Mouse (Mus musculus) heart, embryonic 14.5 days (tissue): ENCODE data around the gene Fbxo2. TPM values are rescaled to one million over a fixed set of nuclear protein-coding genes. Genes with fewer than 3 reads are reported as not detected.

Experiments
- ATAC-seq: fragments of 200-750 bp; cut with Nextera tagmentation; 2 replicates; pipeline ENCODE4 v1.8.0; 2017; ENCODE audit warnings: low read depth, moderate TSS enrichment; ENCODE audit not compliant: insufficient number of reproducible peaks, insufficient read depth, low FRiP score
- H3K27ac ChIP-seq, 2 experiments: fragments of 200-500 bp in 1 of 2; fragments of 300-500 bp in 1 of 2; sonication (generic) in 1 of 2; replicated peaks in 1 of 2; 2 replicates each; pipeline ENCODE4 v1.5.1; 2012 to 2014; ENCODE audit warnings: low read depth in 2 of 2, low read length in 2 of 2, control low read depth in 1 of 2, mild to moderate bottlenecking in 1 of 2, mixed read lengths in 1 of 2; ENCODE audit not compliant: control insufficient read depth in 1 of 2, insufficient read depth in 1 of 2
- H3K27me3 ChIP-seq: fragments of 300-500 bp; sonication (generic); 2 replicates; pipeline ENCODE4 v1.6.1; 2014; ENCODE audit warnings: mild to moderate bottlenecking, low read length, control low read depth; ENCODE audit not compliant: control insufficient read depth, insufficient read depth
- H3K36me3 ChIP-seq: fragments of 300-500 bp; sonication (generic); 2 replicates; pipeline ENCODE4 v1.6.1; 2014; ENCODE audit warnings: mild to moderate bottlenecking, control low read depth, low read length, mixed read lengths; ENCODE audit not compliant: control insufficient read depth, insufficient read depth
- H3K4me1 ChIP-seq, 2 experiments: fragments of 200-500 bp in 1 of 2; fragments of 300-500 bp in 1 of 2; sonication (generic) in 1 of 2; 2 replicates each; pipeline ENCODE4 v1.6.1; 2012 to 2014; ENCODE audit warnings: low read length in 2 of 2, control low read depth in 1 of 2, mixed read lengths in 1 of 2; ENCODE audit not compliant: control insufficient read depth in 2 of 2, insufficient read depth in 2 of 2
- H3K4me2 ChIP-seq: fragments of 300-500 bp; sonication (generic); 2 replicates; pipeline ENCODE4 v1.6.1; 2014; ENCODE audit warnings: mild to moderate bottlenecking, low read length
- H3K4me3 ChIP-seq, 2 experiments: fragments of 200-500 bp in 1 of 2; fragments of 300-500 bp in 1 of 2; sonication (generic) in 1 of 2; 2 replicates each; pipeline ENCODE4 v1.5.1; 2012 to 2014; ENCODE audit warnings: low read length in 2 of 2, mild to moderate bottlenecking in 2 of 2, control low read depth in 1 of 2, low read depth in 1 of 2, moderate library complexity in 1 of 2; ENCODE audit not compliant: control insufficient read depth in 1 of 2, insufficient read depth in 1 of 2
- H3K9ac ChIP-seq: fragments of 300-500 bp; sonication (generic); 2 replicates; pipeline ENCODE4 v1.6.1; 2014; ENCODE audit warnings: mild to moderate bottlenecking, low read length
- H3K9me3 ChIP-seq: fragments of 300-500 bp; sonication (generic); 2 replicates; pipeline ENCODE4 v1.6.1; 2016; ENCODE audit warnings: low read length, control low read depth; ENCODE audit not compliant: control insufficient read depth
- WGBS: fragments of 180-500 bp; shearing (Covaris S2); extraction: QIAGEN DNeasy Blood & Tissue Kit; methylation state at CpG from one replicate; pipeline ENCODE4 v1.1.7; 2014; 5-methylcytosine and 5-hydroxymethylcytosine counted together
- polyA plus RNA-seq: library from polyadenylated mRNA; unstranded; fragments of >200 nt; fragmentation: Nextera tagmentation; extraction: Ambion mirVana; gene quantifications from 2 replicates; pipeline ENCODE4 v1.2.1, GENCODE M21; 2014

The Fbxo2 gene
- polyA plus RNA-seq, 1 experiment from 2014 or later = not detected

DNA sequence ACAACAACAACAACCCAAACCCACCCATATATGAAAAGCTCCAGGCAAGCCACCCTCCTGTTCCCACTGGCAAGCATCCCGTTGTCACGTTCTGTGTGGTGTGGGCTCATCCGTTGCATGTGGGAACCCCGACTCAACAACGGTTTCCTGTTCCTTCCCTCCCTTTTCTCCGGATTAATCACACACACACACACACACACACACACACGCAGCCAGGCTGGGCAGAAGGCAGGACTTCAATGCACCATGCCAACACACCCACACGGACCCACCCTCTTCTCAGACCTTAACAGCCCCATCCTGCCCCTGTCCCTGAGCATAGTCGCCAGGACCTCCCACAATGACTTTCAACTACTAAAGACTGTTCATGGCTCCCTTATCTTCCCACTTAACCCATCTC, 39.9 kb upstream of the Fbxo2 start:
- Histone ChIP-seq H3K36me3 (no peaks in the 10 kb centered on the region), H3K27me3 (no peaks in the 10 kb centered on the region; the same call in 1 of the 2 replicates), H3K27ac (no peak overlapping the region), H3K9me3 (peaks cover 5% of the 10 kb centered on the region; the same call in 1 of the 2 replicates), H3K9ac (no peak overlapping the region), H3K4me1 (no peaks in the 10 kb centered on the region), H3K4me3 (no peak overlapping the region), H3K4me2 (no peak overlapping the region)
- WGBS = 70% methylated on average over 9 of the region's 9 CpGs
- no peak for ATAC-seq

DNA sequence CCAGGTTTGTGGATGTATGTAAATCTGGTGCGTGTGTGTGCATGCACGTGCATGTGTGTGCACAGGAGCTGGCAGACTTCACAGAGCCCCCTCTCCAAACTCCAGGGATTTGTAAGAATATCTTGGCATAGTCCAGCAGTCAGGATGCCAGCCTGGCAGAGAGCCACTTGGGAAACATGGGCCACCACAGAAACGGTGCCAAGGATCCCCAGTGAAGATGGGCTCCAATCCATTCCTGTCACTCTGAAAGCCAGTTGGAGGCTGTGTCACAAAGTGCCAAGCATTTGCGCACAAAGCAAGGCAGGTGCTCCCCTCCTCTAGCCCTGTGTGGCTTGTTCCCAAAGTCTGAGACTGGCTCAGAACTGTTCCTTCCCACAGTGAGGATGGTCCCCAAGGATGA, 39.1 kb upstream of the Fbxo2 start:
- 75% methylated on average over 4 of the region's 4 CpGs for WGBS
- peaks cover 5% of the 10 kb centered on the region; the same call in 1 of the 2 replicates for H3K9me3 ChIP-seq
- no peak overlapping the region for H3K9ac ChIP-seq
- no peaks in the 10 kb centered on the region for H3K36me3 ChIP-seq
- H3K4me3 ChIP-seq = no peak overlapping the region
- H3K27ac ChIP-seq = no peak overlapping the region
- H3K4me2 ChIP-seq = no peak overlapping the region
- no peaks in the 10 kb centered on the region; the same call in 1 of the 2 replicates for H3K27me3 ChIP-seq
- ATAC-seq = no peak
- H3K4me1 ChIP-seq = no peaks in the 10 kb centered on the region

DNA sequence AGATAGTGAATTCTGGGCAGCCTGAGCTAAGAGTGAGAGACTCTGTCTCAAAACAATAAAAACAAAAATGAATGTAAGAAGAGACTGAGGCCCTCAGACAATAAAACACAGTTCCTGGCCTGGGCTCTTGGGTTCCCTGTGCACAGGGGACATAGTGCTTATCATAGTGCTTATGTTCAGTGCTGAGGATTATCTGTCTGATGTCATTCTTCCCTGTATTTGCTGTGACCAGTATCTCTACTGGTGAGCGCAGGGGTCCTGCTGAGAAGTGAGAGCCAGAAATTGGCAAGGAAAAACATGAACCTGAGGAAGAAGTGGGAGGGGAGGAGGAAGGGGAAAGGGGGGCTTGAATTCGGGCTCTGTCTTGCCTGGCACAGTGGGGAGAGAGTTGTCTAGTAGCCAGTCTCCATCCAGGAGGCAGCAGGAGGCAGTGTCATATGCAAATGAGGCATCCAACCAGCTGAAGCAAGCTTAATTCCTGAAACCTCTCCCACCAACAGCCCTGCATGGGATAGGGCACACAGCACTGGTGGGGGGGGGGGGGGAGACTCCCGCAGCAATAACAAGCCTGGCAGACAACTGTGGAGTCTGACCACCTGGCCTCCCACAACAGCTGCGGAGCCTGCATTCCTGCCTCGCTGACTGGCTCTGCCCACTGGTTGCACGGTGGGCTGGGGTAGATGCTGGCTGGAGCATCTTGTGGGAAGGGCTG, 38.3 kb upstream of the Fbxo2 start:
- Histone ChIP-seq H3K9me3 (peaks cover 2% of the 10 kb centered on the region; the same call in 1 of the 2 replicates), H3K36me3 (no peaks in the 10 kb centered on the region), H3K27me3 (no peaks in the 10 kb centered on the region; the same call in 1 of the 2 replicates), H3K4me1 (no peaks in the 10 kb centered on the region), H3K4me3 (no peak overlapping the region), H3K9ac (no peak overlapping the region), H3K4me2 (no peak overlapping the region), H3K27ac (no peak overlapping the region)
- WGBS = 14% methylated on average over 6 of the region's 6 CpGs
- ATAC-seq = no peak

DNA sequence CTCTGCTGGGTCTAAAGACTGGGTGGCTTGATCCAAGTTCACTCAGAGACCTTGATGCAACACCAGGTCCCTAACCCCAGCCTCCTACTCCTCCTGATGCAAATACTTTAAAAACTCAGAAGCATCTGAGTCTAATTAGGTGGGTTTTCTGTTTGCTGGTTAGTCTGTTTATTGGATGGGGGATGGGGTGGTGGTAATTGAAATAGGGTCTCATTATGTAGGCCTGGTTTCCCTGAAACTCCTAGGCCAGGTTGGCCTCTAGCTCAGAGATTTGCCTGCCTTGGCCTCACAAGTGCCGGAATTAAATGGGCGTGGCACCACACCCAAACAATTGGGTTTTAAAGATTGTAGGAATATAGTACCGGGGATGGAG, 37.7 kb upstream of the Fbxo2 start:
- no peak for ATAC-seq

DNA sequence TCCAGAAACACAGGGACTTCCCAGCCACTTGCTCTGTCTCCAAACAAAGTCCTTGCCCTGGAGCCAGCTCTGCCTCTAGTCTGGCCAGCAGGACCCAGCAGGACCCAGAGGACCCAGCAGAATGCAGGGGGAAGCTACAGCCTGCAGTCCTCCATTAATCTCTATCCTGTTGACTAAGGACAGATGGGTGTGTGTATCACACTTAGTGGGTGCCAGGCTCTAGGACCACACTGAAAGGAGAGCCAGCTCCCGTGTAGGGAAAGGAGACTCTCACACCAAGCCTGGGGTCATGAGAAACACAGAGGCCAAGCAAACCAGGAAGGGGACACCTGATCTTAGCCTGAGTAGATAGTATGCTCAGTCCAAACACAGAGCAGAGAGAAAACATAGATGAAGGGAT, 32.2 kb upstream of the Fbxo2 start:
- no peaks in the 10 kb centered on the region for H3K36me3 ChIP-seq
- no peak overlapping the region for H3K9ac ChIP-seq
- no peak overlapping the region for H3K4me3 ChIP-seq
- no peaks in the 10 kb centered on the region for H3K9me3 ChIP-seq
- H3K4me1 ChIP-seq = no peaks in the 10 kb centered on the region; a peak in 2 of 4 replicates
- WGBS = 50% methylated on average over 1 of the region's 1 CpGs
- peaks cover 53% of the 10 kb centered on the region for H3K27me3 ChIP-seq
- no peak overlapping the region for H3K4me2 ChIP-seq
- H3K27ac ChIP-seq = no peak overlapping the region
- ATAC-seq = no peak

More for the DNA sequence above, 37.7 kb upstream of the Fbxo2 start:
- Histone ChIP-seq H3K9ac (no peak overlapping the region), H3K27ac (no peak overlapping the region), H3K9me3 (no peaks in the 10 kb centered on the region), H3K4me1 (no peaks in the 10 kb centered on the region), H3K27me3 (peaks cover 2% of the 10 kb centered on the region), H3K4me2 (no peak overlapping the region), H3K36me3 (no peaks in the 10 kb centered on the region), H3K4me3 (no peak overlapping the region)
- 80% methylated on average over 3 of the region's 3 CpGs for WGBS

DNA sequence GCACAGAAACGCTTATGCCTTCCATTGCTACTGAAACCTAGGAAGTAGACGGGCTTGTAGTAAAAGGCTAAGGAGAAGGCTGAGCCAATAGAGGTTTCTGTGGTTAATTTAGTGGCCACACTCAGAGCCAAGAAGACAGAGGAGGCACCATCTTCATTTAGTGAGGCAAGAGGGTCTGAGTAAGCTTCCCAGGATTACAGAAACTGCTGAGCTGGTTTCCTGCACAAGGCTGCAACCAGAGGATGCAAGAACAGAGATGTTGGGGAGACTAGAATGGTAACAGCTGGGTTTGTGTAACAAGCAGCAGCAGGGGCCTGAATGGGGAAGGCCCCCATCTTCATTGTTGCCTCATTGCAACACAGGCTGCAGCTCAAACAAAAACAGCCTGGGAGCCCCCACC, 31.7 kb upstream of the Fbxo2 start:
- Histone ChIP-seq H3K9me3 (no peaks in the 10 kb centered on the region), H3K4me1 (no peaks in the 10 kb centered on the region; a peak in 2 of 4 replicates), H3K36me3 (no peaks in the 10 kb centered on the region), H3K4me2 (no peak overlapping the region), H3K27me3 (peaks cover 53% of the 10 kb centered on the region), H3K4me3 (no peak overlapping the region), H3K9ac (no peak overlapping the region), H3K27ac (no peak overlapping the region)
- 50% methylated on average over 2 of the region's 2 CpGs for WGBS
- no peak for ATAC-seq

DNA sequence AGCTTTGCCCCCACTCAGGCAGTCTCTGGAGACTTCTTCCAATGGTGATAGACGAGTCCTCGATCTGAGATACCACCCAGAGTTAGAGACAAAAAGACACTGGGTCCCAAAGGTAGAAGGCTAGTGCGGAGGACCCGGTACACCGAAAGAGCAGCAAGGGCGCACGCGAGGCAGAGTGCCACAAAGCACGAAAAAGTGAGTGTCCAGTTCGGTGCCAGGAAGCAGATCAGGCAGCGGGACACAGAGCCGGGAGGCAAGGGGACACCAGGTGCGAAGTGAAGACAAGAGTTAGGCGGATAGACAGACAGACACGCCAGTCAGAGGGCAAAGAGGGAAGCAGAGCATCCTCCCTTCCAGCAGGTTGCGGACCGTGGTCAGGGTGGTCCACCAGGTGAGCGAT, 30.3 kb upstream of the Fbxo2 start, which contains the start of gene Mad2l2:
Gene Mad2l2 (plus strand): TSS at position 252 of the 400 bp plus-strand sequence.
- H3K36me3 ChIP-seq = no peaks in the 10 kb centered on the region
- no peak within 1 kb of the TSS for H3K27ac ChIP-seq
- WGBS = 2% methylated on average over 18 of the region's 18 CpGs
- H3K27me3 ChIP-seq = peaks cover 53% of the 10 kb centered on the region
- peak within 1 kb of the TSS; percentile 65 for H3K9ac ChIP-seq
- H3K4me2 ChIP-seq = peak within 1 kb of the TSS; percentile 96
- no peaks in the 10 kb centered on the region for H3K9me3 ChIP-seq
- H3K4me1 ChIP-seq = no peaks in the 10 kb centered on the region; a peak in 2 of 4 replicates
- H3K4me3 ChIP-seq = peak within 1 kb of the TSS; percentile 50 to 52
- ATAC-seq = no peak
